8 mouse cellular contexts compared by ENCODE assay signal in the genomic region with DNA sequence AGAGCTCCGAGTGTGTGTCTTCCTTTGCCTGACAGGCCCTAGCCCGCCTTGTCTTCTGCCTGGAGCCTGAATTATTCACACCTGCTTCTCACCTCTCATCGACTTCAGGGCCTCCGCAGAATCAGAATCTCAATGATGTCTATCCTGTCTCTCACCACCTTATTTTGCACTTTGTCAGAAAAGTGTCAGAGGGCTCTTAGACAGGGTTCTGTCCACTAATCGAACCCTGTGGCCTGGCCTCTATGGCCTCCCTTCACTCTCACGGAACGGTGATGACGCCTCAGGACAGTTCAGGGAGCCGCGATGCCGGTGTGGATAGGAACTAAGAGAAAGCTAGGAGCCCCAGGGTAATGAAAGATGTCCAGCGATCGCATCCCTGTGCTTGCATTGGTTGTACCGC. TPM values are rescaled to one million over a fixed set of nuclear protein-coding genes. Genes with fewer than 3 reads are reported as not detected.
DNase-seq lines count a peak whose midpoint lies in the region; ATAC-seq and TF ChIP-seq lines count a peak whose summit lies in the region.

Galnt16 (plus strand) TSS at position 301 of the 400 bp plus-strand sequence.

- WGBS in forebrain, embryonic 13.5 days, result 6% methylated on average over 14 of the region's 14 CpGs
- WGBS in midbrain, postnatal 0 days, result 5% methylated on average over 14 of the region's 14 CpGs

- DNase-seq in left cerebral cortex, adult 2 months (ENCODE audit: extremely low spot score in 1 of 2, low spot score in 2 of 2), result no peak
- no peak for DNase-seq in left cerebral cortex, adult 11 months (ENCODE audit: low spot score)
- DNase-seq in layer of hippocampus, postnatal 14 days (ENCODE audit: low spot score in 2 of 2), result no peak
- no peak for DNase-seq in midbrain, postnatal 0 days (ENCODE audit: low spot score)
- no peak for DNase-seq in MN1 (ENCODE audit: low spot score)
- DNase-seq in thymus, postnatal 4 days, result no peak

- H3K36me3 ChIP-seq in forebrain, embryonic 13.5 days (ENCODE audit: poor library complexity, severe bottlenecking), result no peaks in the 10 kb centered on the region
- no peaks in the 10 kb centered on the region for H3K36me3 ChIP-seq in midbrain, postnatal 0 days (ENCODE audit: insufficient read depth, low read length)

- intact Hi-C loops in left cerebral cortex, adult 2 months (cut with DNase I), result loop anchor here (2.0 kb wide), 1 partner anchor 125 kb away; the partner anchor contains the start of gene Slc39a9

- H3K9me3 ChIP-seq in forebrain, embryonic 13.5 days (replicated peaks), result no peaks in the 10 kb centered on the region
- no peaks in the 10 kb centered on the region for H3K9me3 ChIP-seq in midbrain, postnatal 0 days (ENCODE audit: low read length)

- peak within 1 kb of the TSS; percentile 84 for H3K4me2 ChIP-seq in forebrain, embryonic 13.5 days
- H3K4me2 ChIP-seq in midbrain, postnatal 0 days (ENCODE audit: low read depth, low read length, poor library complexity, severe bottlenecking), result peak within 1 kb of the TSS; percentile 83

- peak within 1 kb of the TSS; percentile 86 for H3K4me3 ChIP-seq in left cerebral cortex, adult 2 months
- peak within 1 kb of the TSS; percentile 91 for H3K4me3 ChIP-seq in forebrain, embryonic 13.5 days
- H3K4me3 ChIP-seq in midbrain, postnatal 0 days (ENCODE audit: low read depth, low read length), result peak within 1 kb of the TSS; percentile 96

- H3K4me1 ChIP-seq in forebrain, embryonic 13.5 days, result peaks cover 35% of the 10 kb centered on the region
- no peaks in the 10 kb centered on the region; the same call in 1 of the 2 replicates for H3K4me1 ChIP-seq in midbrain, postnatal 0 days (ENCODE audit: insufficient read depth, low read length)

- TF ChIP-seq CTCF in left cerebral cortex, adult 2 months (IDR thresholded peaks at IDR 0.05), result no peak
- TF ChIP-seq CTCF in midbrain, postnatal 0 days (IDR thresholded peaks at IDR 0.05), result no peak

- H3K27me3 ChIP-seq in forebrain, embryonic 13.5 days, result peaks cover 16% of the 10 kb centered on the region
- no peaks in the 10 kb centered on the region for H3K27me3 ChIP-seq in midbrain, postnatal 0 days (ENCODE audit: insufficient read depth, low read length)

- peak within 1 kb of the TSS; percentile 87 for H3K27ac ChIP-seq in left cerebral cortex, adult 2 months
- peak within 1 kb of the TSS; percentile 93 for H3K27ac ChIP-seq in forebrain, embryonic 13.5 days
- H3K27ac ChIP-seq in midbrain, postnatal 0 days (ENCODE audit: low read depth, low read length), result peak within 1 kb of the TSS; percentile 86

- no peak for ATAC-seq in forebrain, embryonic 13.5 days
- ATAC-seq in midbrain, postnatal 0 days (ENCODE audit: low FRiP score), result no peak
- no peak for ATAC-seq in erythroblast, adult 5-6 weeks (replicated peaks; ENCODE audit: low FRiP score, poor library complexity, severe bottlenecking)

- H3K9ac ChIP-seq in forebrain, embryonic 13.5 days, result peak within 1 kb of the TSS; percentile 86
- H3K9ac ChIP-seq in midbrain, postnatal 0 days (replicated peaks; ENCODE audit: low read length, poor library complexity, severe bottlenecking), result peak within 1 kb of the TSS; percentile 76

RNA-seq across cellular contexts. Expression of gene Galnt16, which starts in this region (rescaled TPM):
- 10 to 100 TPM; 94.6 to 94.9 TPM for total RNA-seq in left cerebral cortex, adult 2 months (2021)
- 21.7 and 28.6 TPM in 2 replicates for polyA plus RNA-seq in forebrain, embryonic 13.5 days (2015; fragmentation: Nextera tagmentation; extraction: Ambion mirVana)
- 100 to 1,000 TPM; 126 to 127 TPM for total RNA-seq in layer of hippocampus, postnatal 14 days (2021)
- total RNA-seq in midbrain, postnatal 0 days (2014; rRNA removed), result 83.0 and 83.5 TPM in 2 replicates
- polyA plus RNA-seq in midbrain, postnatal 0 days (2015; fragmentation: Nextera tagmentation; extraction: Ambion mirVana), result 41.1 and 41.6 TPM in 2 replicates
- total RNA-seq in erythroblast, adult 5-6 weeks (2015; ENCODE audit: low replicate concordance), result not detected in 2 replicates
- not detected in 2 replicates for total RNA-seq in erythroblast, adult 5-6 weeks (2017; ENCODE audit: low replicate concordance)

Comparison
In these comparisons a context has a peak if more than half of its experiments do, and no peak if none do; other contexts are left out.
1. RNA of gene Galnt16 (total RNA-seq): 126 to 127 TPM in layer of hippocampus, postnatal 14 days, 94.6 to 94.9 TPM in left cerebral cortex, adult 2 months and 83.0 to 83.5 TPM in midbrain, postnatal 0 days; not detected in erythroblast, adult 5-6 weeks; every median in the first group is over 10 times any median in the second.
2. Peak in every context shown above with its lines, with median percentiles within 50 percentile points of each other: H3K27ac ChIP-seq and H3K4me3 ChIP-seq.